Mouse (Mus musculus): ENCODE data around the gene Rnf217.

GRCm38 (mm10) chr10:31555433-31555960 is 53.5 kb downstream of the Rnf217 start:
- TF ChIP-seq POLR2A (IDR thresholded peaks at IDR 0.05; ENCODE audit: extremely low read depth, insufficient read depth, low read length) (no peak), CTCF (IDR thresholded peaks at IDR 0.05; ENCODE audit: low read depth, low read length) (no peak)
